Mouse (Mus musculus) embryonic facial prominence, embryonic 12.5 days (tissue): ENCODE measurements at regions not wholly inside any gene's neighbourhood (a gene's known extent, or its start where the extent isn't known, plus 50 kb on each side); places are given as distances from the start of the nearest gene placed in this dataset.

Source experiments
- ATAC-seq: fragments of 200-750 bp; cut with Nextera tagmentation; 2 replicates; pipeline ENCODE4 v1.8.0; 2017; ENCODE audit not compliant: insufficient number of reproducible peaks, insufficient read depth, low FRiP score, low TSS enrichment
- H3K27ac ChIP-seq: fragments of 300-500 bp; sonication (generic); 2 replicates; pipeline ENCODE4 v1.5.1; 2016; ENCODE audit warnings: mild to moderate bottlenecking
- H3K27me3 ChIP-seq: fragments of 300-500 bp; sonication (generic); 2 replicates; pipeline ENCODE4 v1.6.1; 2016; ENCODE audit warnings: mild to moderate bottlenecking, moderate library complexity
- H3K36me3 ChIP-seq: fragments of 300-500 bp; sonication (generic); 2 replicates; pipeline ENCODE4 v1.6.1; 2016; ENCODE audit warnings: mild to moderate bottlenecking
- H3K4me1 ChIP-seq: fragments of 300-500 bp; sonication (generic); 2 replicates; pipeline ENCODE4 v1.6.1; 2016
- H3K4me2 ChIP-seq: fragments of 300-500 bp; sonication (generic); replicated peaks from 2 replicates; pipeline ENCODE4 v1.6.1; 2016; ENCODE audit warnings: mild to moderate bottlenecking, moderate library complexity
- H3K4me3 ChIP-seq: fragments of 300-500 bp; sonication (generic); 2 replicates; pipeline ENCODE4 v1.5.1; 2016; ENCODE audit warnings: mild to moderate bottlenecking
- H3K9ac ChIP-seq: fragments of 300-500 bp; sonication (generic); 2 replicates; pipeline ENCODE4 v1.6.1; 2016; ENCODE audit warnings: mild to moderate bottlenecking, moderate library complexity
- H3K9me3 ChIP-seq: fragments of 300-500 bp; sonication (generic); 2 replicates; pipeline ENCODE4 v1.6.1; 2016; ENCODE audit warnings: mild to moderate bottlenecking, moderate library complexity
- WGBS: fragments of 180-500 bp; shearing (Covaris S2); methylation state at CpG from one replicate; pipeline ENCODE4 v1.1.7; 2016; 5-methylcytosine and 5-hydroxymethylcytosine counted together

DNA sequence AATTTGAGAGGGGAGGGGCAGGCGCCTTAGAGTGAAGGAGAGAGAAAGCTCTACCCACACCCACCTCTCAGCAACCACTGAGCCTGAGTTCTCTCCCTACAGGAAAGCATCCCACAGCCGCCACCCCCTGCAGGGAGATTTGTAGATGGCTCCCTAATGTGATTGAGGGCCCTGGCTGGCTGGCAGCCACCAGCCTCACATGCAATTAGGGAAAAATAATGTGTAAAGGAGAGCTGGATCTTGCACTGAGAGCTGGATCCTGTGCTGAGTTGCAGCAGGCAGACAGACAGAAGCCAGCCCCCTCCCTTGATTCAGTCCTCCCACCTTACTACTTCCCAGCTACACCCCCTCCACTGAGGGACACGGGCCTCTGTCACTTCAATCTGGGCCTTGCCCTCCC lies 260.2 kb downstream of the Bcor start:
- ATAC-seq, result no peak

DNA sequence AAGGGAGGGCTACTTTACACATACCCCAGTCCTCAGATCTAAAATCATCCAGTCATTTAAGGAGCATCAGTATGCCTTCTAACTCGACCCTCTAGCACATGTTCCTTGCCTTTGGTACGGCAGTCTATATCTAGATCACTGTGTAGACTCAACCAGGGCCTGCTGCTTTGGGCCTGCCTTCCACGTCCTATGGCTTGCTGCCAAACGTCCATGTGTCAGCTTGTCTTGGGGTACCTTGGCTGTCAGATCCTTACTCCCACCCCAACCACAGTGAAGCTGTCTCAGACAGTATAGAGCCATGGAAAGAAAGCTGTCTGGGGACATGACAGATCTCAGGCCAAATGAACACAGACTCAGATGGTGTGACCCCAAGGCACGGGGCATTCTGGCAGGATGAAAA lies 258.4 kb downstream of the Bcor start:
- Histone ChIP-seq H3K4me2 (no peak overlapping the region), H3K27ac (no peak overlapping the region), H3K36me3 (no peaks in the 10 kb centered on the region), H3K27me3 (peaks cover 3% of the 10 kb centered on the region; the same call in 1 of the 2 replicates), H3K4me1 (no peaks in the 10 kb centered on the region), H3K9ac (no peak overlapping the region), H3K9me3 (no peaks in the 10 kb centered on the region), H3K4me3 (no peak overlapping the region)
- 72% methylated on average over 5 of the region's 5 CpGs for WGBS
- ATAC-seq, result no peak

More for the DNA sequence above, 260.2 kb downstream of the Bcor start:
- no peak overlapping the region for H3K4me3 ChIP-seq
- H3K4me1 ChIP-seq, result peaks cover 3% of the 10 kb centered on the region; the same call in 1 of the 2 replicates
- H3K9ac ChIP-seq, result no peak overlapping the region
- H3K4me2 ChIP-seq, result no peak overlapping the region
- H3K36me3 ChIP-seq, result no peaks in the 10 kb centered on the region
- H3K27me3 ChIP-seq, result peaks cover 3% of the 10 kb centered on the region; the same call in 1 of the 2 replicates
- no peak overlapping the region for H3K27ac ChIP-seq
- H3K9me3 ChIP-seq, result no peaks in the 10 kb centered on the region
- 47% methylated on average over 3 of the region's 3 CpGs for WGBS

DNA sequence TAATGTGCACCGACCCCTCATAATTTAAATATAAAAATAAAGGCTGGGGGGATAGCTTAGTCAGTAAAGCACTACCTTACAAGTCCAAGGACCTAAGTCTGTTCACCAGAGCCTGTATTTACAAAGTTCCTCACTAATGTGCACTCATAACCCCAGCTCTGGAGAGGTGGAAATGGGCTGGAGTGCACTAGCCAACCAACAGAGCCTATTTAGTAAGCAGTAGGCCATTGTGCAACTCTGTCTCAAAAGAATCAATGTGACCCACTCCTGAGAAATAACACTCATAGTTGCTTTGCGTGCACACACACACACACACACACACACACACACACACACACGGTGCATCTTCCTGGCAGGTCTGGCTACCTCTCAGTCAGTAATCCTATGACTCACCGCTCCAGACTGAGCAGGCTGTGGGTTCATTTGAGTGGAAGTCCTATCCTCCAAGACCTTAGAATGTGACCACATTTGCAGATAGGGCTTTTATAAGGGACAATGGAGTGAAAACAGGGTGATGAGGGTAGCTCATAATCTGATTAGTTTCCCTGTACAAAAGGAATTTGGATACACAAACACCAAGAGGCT lies 256.9 kb downstream of the Bcor start:
- Histone ChIP-seq H3K27me3 (no peaks in the 10 kb centered on the region), H3K36me3 (no peaks in the 10 kb centered on the region), H3K4me1 (no peaks in the 10 kb centered on the region), H3K4me2 (no peak overlapping the region), H3K27ac (no peak overlapping the region), H3K9me3 (no peaks in the 10 kb centered on the region), H3K9ac (no peak overlapping the region), H3K4me3 (no peak overlapping the region)
- 86% methylated on average over 4 of the region's 4 CpGs for WGBS
- ATAC-seq, result no peak

DNA sequence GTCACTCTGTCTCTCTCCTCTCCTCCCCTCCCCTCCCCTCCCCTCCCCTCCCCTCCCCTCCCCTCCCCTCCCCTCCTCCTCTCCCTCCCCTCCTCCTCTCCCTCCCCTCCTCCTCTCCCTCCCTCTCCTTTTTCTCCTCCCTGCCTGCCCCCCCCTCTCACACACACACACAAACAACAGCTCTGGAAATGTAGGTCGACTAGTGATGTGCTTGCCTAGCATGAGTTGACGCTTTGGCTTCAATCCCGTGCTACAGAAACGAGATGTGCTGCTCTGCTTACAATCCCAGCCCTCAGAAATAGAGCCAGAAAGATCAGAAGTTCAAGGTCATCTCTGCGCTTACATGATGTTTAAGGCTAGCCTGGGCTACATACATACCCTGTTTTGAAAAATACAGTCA lies 254.9 kb downstream of the Bcor start:
- no peak overlapping the region for H3K9ac ChIP-seq
- H3K4me1 ChIP-seq, result no peaks in the 10 kb centered on the region
- no peak for ATAC-seq
- no peaks in the 10 kb centered on the region for H3K27me3 ChIP-seq
- no peak overlapping the region for H3K27ac ChIP-seq
- no peaks in the 10 kb centered on the region for H3K9me3 ChIP-seq
- 71% methylated on average over 5 of the region's 5 CpGs for WGBS
- H3K4me3 ChIP-seq, result no peak overlapping the region
- no peaks in the 10 kb centered on the region for H3K36me3 ChIP-seq
- no peak overlapping the region for H3K4me2 ChIP-seq

DNA sequence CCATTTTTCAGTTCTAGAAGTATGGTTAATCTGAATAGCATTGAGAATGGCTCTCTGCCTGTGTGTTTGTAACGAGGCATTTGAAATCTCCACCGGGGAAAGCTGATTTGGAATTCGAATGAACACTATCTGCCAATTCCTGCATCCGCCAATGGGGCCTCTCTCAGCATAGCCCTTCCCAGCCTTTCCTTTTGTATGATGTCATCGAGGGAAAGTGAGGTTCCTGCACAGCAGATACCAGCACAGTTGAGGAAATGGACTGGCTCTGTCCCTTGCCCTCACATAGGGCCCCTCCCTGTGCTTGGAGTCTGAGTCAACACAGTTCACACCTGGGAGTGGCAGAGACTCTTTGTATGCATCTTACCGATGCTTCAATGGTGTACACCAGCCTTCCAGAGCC lies 253.0 kb downstream of the Bcor start:
- Histone ChIP-seq H3K9me3 (no peaks in the 10 kb centered on the region), H3K27ac (no peak overlapping the region), H3K9ac (no peak overlapping the region), H3K36me3 (no peaks in the 10 kb centered on the region), H3K4me1 (no peaks in the 10 kb centered on the region), H3K4me2 (no peak overlapping the region), H3K4me3 (no peak overlapping the region), H3K27me3 (no peaks in the 10 kb centered on the region)
- ATAC-seq, result no peak
- WGBS, result 70% methylated on average over 6 of the region's 6 CpGs

DNA sequence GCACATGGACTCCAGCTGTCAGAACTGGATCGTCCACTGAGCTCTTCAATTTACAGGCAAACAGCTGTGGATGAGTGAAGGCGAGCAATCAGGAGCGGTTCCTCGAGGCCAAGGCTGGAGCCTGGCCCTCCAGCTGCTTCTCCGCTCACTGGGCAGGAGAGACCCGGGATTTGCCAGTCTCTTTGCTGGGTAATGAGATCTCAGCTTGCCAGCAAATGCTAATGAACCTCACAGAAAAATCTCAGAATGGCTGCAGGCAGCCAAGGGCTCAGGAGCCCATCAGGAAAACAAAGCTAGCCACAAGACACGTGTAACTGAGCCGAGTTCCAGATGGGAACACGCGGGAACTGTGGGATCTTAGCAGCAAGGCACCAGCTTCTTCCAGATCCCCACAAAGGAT lies 244.2 kb downstream of the Bcor start:
- Histone ChIP-seq H3K4me3 (no peak overlapping the region), H3K9ac (no peak overlapping the region), H3K9me3 (no peaks in the 10 kb centered on the region), H3K4me2 (no peak overlapping the region), H3K27me3 (0 out of 2 replicates have a peak, but pooled peaks cover 5% of the 10 kb centered on the region), H3K36me3 (no peaks in the 10 kb centered on the region), H3K27ac (no peak overlapping the region), H3K4me1 (no peaks in the 10 kb centered on the region)
- WGBS, result 70% methylated on average over 10 of the region's 10 CpGs
- no peak for ATAC-seq

DNA sequence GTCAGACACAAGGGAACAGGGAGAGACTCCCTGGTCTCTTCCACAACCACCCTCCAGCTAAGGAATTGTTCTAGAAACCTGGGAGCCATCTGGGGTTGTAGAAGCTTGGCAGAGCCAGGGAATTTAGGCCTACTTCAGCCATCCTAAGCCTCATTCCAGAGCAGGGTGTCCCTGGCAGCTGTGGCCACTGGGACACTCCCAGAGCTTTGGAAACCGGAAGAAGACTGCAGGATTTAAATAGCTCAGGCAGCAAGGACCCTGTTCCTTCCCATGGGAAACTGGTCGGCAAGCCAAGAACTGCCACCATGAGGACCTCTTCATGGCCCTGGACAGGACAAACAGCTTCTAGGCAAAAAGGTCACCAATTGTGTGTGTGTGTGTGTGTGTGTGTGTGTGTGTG lies 239.9 kb downstream of the Bcor start:
- no peak overlapping the region for H3K27ac ChIP-seq
- H3K4me1 ChIP-seq, result no peaks in the 10 kb centered on the region
- no peak overlapping the region for H3K4me2 ChIP-seq
- H3K9ac ChIP-seq, result no peak overlapping the region
- H3K36me3 ChIP-seq, result no peaks in the 10 kb centered on the region
- no peak for ATAC-seq
- H3K9me3 ChIP-seq, result no peaks in the 10 kb centered on the region
- 0 out of 2 replicates have a peak, but pooled peaks cover 5% of the 10 kb centered on the region for H3K27me3 ChIP-seq
- no peak overlapping the region for H3K4me3 ChIP-seq
- 54% methylated on average over 2 of the region's 2 CpGs for WGBS

DNA sequence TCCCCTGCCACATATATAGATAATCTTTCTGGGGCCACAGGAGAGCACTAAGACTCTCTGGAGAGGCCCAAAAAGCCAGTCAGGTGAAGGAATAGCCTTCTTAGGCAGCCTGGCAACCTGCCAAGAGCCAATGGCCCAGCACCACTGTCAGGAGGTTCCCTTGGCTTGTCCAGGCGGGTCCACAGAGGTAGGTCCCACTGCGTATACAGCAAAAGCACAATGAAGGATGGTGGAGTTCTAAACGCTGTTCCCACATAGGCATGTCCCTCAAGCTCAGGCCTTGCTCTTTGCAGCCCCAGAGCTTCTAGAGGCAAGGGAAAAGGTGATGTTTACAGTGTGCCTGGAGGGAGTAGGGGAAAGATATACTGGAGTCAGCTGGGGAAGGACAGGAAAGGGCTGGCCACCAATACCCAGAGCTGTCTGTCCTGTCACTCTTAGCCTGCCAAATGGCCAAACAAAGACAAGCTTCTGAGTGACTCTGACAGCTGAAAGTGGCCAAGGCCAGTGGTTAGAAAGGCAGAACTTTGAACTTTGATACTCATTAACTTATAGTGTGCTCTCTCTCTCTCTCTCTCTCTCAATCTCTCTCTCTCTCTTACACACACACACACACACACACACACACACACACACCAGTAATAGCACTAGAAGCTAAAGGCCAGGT lies 235.4 kb downstream of the Bcor start:
- H3K27me3 ChIP-seq, result peaks cover 5% of the 10 kb centered on the region
- no peak overlapping the region for H3K4me2 ChIP-seq
- H3K9me3 ChIP-seq, result no peaks in the 10 kb centered on the region
- 76% methylated on average over 3 of the region's 3 CpGs for WGBS
- no peaks in the 10 kb centered on the region for H3K36me3 ChIP-seq
- H3K9ac ChIP-seq, result no peak overlapping the region
- peaks cover 3% of the 10 kb centered on the region for H3K4me1 ChIP-seq
- no peak for ATAC-seq
- no peak overlapping the region for H3K4me3 ChIP-seq
- H3K27ac ChIP-seq, result no peak overlapping the region

DNA sequence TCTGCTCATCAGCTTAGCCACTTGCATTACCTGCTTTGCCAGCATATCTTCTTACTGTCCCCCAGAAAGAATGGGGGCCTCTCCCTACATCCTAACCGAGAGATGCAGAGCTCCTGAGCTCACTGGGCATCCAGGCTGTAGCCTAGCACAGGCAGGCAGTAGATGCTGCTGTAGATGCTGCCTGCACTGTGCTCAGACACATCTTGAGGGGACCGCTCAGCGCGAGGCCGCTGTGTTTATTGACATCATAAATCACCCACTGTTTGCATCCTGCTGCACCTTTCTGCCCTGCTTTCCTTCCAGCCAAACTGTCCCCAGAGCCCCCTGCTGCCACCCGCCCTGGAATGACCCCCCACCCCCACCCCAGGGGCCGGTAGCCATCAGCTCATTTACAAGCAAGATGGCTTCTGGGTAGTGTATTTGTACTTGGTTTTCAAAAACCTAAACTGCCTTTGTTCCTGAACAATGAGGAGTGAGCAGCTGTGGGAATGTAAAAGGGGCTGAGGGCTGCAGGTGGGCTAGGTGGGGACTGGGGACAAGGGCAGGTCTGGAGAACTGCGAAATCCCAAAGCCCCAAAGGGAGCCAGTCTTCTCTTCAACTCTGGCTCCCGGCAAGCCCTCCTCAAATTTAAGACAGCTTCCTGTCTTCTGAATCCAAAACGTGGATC lies 233.2 kb downstream of the Bcor start:
- Histone ChIP-seq H3K4me2 (no peak overlapping the region), H3K9me3 (no peaks in the 10 kb centered on the region), H3K27me3 (peaks cover 6% of the 10 kb centered on the region), H3K9ac (no peak overlapping the region), H3K36me3 (no peaks in the 10 kb centered on the region), H3K27ac (no peak overlapping the region), H3K4me1 (peaks cover 3% of the 10 kb centered on the region), H3K4me3 (no peak overlapping the region)
- no peak for ATAC-seq
- 37% methylated on average over 10 of the region's 10 CpGs for WGBS

DNA sequence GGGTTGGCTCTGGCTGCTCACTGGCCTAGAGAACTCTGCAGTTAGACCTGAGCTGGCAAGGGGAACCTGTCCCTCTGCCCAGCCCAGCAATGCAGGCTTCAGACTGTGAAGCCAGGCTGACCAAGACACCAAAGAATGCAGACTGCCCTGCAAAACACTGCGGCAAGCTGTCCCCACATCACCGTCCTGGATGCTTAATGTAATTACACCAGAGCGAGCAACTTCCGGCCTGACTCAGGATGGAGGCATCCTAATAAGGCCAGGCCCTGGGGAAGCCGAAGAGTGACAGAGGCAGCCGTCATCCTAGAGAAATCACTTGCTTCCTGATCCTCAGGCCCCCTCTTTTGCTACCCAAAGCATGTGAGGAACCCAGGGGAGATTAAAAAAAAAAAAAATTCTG lies 230.7 kb downstream of the Bcor start:
- H3K4me2 ChIP-seq, result no peak overlapping the region
- no peak for ATAC-seq
- H3K4me3 ChIP-seq, result no peak overlapping the region
- peaks cover 3% of the 10 kb centered on the region for H3K4me1 ChIP-seq
- no peak overlapping the region for H3K27ac ChIP-seq
- H3K9me3 ChIP-seq, result no peaks in the 10 kb centered on the region
- 34% methylated on average over 6 of the region's 6 CpGs for WGBS
- no peaks in the 10 kb centered on the region for H3K36me3 ChIP-seq
- H3K27me3 ChIP-seq, result peaks cover 6% of the 10 kb centered on the region
- no peak overlapping the region for H3K9ac ChIP-seq

DNA sequence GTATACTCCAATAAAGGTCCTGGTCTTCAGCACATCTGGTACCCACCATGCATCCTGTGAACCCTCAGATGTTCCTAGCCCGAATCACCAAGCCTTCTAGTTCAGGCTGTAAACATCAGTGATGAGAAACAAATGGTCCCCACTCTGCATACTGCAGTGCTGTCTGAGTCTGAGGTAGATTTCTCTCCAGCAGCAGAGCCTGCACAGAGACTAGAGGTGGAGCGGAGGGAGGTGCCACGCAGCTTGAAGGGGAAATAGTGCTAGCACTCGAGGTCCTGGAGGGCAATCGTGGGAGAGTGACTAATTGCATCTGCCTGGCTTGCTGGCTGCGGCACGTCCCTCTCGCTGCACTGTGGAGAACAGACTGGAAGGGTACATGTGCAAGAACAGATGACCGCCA lies 228.7 kb downstream of the Bcor start:
- ATAC-seq, result no peak
- H3K4me2 ChIP-seq, result no peak overlapping the region
- H3K9ac ChIP-seq, result no peak overlapping the region
- no peak overlapping the region for H3K4me3 ChIP-seq
- H3K36me3 ChIP-seq, result no peaks in the 10 kb centered on the region
- H3K27me3 ChIP-seq, result peaks cover 6% of the 10 kb centered on the region
- H3K27ac ChIP-seq, result no peak overlapping the region
- peaks cover 3% of the 10 kb centered on the region for H3K4me1 ChIP-seq
- 36% methylated on average over 9 of the region's 9 CpGs for WGBS
- H3K9me3 ChIP-seq, result no peaks in the 10 kb centered on the region

DNA sequence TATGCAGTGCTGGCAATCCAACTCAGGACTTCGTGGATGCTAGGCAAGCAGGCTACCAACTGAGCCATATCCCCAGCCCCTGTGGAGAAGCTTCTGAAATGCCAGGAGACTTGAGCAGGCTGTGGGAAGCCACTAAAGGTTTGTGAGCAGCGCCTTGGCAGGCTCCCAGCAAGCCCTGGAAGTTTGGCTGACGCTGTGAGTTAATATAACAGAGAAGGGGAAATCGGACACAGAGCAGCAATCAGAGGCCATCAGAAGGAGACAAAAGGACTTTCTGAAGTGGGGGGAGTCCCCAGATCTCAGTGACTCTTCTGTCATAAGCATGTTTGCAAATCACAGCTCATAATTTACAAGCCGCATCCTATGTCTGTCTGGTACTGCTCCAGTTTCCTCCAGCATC lies 224.8 kb downstream of the Bcor start:
- Histone ChIP-seq H3K27ac (no peak overlapping the region), H3K4me3 (no peak overlapping the region), H3K4me2 (no peak overlapping the region), H3K9ac (no peak overlapping the region), H3K9me3 (no peaks in the 10 kb centered on the region), H3K4me1 (no peaks in the 10 kb centered on the region), H3K36me3 (no peaks in the 10 kb centered on the region), H3K27me3 (0 out of 2 replicates have a peak, but pooled peaks cover 4% of the 10 kb centered on the region)
- ATAC-seq, result no peak
- WGBS, result 59% methylated on average over 5 of the region's 5 CpGs
